Mouse (Mus musculus): ENCODE data around the gene Nos1ap.
A peak's percentile ranks its signal among the peaks of the same experiment; 100 is the strongest.

The Nos1ap gene

GRCm38 (mm10) chr1:170293257-170293656 lies 296.4 kb downstream of the Nos1ap start:
- DNase-seq (ENCODE audit: low read depth) = no peak

GRCm38 (mm10) chr1:170292239-170292951 lies 297.3 kb downstream of the Nos1ap start:
- DNase-seq (ENCODE audit: low read depth) = peak; percentile 76

GRCm38 (mm10) chr1:170282415-170283129 lies 307.1 kb downstream of the Nos1ap start:
- DNase-seq (ENCODE audit: low read depth) = no peak

- DNase-seq (ENCODE audit: low read depth) = no peak
These were observed 312.6 kb downstream of the Nos1ap start, which contains the start of gene Sh2d1b1 for GRCm38 (mm10) chr1:170277016-170277415. Gene Sh2d1b1, plus strand, starts transcription at chr1:170277320.

- DNase-seq (ENCODE audit: low read depth) = no peak
These were observed 316.4 kb downstream of the Nos1ap start for GRCm38 (mm10) chr1:170273252-170273651.

GRCm38 (mm10) chr1:170270696-170271095 lies 319.0 kb downstream of the Nos1ap start:
- DNase-seq (ENCODE audit: low read depth) = no peak

GRCm38 (mm10) chr1:170270281-170270680 lies 319.4 kb downstream of the Nos1ap start:
- DNase-seq (ENCODE audit: low read depth) = no peak

- peak; percentile 80 for DNase-seq (ENCODE audit: low read depth)
These were observed 334.1 kb downstream of the Nos1ap start for GRCm38 (mm10) chr1:170255560-170255910.

GRCm38 (mm10) chr1:170254893-170255559 lies 334.6 kb downstream of the Nos1ap start:
- no peak for DNase-seq (ENCODE audit: low read depth)
